Mouse (Mus musculus): ENCODE results near the gene Fam124a.

DNA sequence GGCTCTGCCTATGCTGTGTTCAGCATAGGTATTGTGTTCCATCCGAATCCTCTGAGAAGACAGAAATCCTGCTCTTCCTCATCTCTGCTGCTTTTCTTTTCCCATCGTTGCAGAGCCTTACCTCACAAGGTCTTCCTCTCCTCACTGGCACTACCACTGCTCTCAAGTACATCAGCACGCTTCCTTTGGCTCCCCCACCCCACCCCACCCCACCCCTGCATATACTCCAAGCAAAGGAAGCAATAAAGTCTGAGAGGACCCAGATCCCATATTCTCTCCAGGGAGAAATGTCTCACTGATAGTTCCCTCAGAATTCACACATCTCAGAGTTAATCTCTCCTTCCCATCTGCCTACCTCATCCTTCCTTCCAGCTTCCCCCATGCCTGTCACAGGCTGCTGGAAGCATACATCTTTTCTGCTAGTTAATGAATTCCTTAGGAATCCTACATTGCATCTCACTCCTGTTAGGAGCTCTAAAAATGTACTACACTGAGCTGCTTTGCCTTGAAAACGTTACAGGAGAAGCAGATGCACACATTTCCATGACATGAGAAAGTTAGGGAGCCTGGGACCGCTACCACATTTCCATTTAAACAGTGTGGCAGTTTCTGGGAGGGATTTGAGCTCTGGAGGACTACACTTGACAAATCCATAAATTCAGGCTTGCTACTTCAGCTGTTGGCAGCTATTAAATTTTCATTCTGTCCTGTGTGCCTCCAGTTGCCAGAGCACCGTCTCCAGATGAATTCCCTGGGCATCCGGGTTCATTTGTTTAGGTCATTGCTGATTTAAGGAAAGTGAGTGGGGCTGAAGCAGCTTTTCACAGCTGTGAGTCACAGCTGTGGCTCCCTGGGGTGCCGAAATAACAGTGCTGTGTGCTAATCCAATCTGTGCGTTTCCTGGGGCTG is 82.2 kb downstream of the Fam124a start:
- TF ChIP-seq ZC3H11A (IDR thresholded peaks at IDR 0.05; ENCODE audit: borderline replicate concordance, low read depth, low read length) (no peak), ZNF384 (IDR thresholded peaks at IDR 0.05; ENCODE audit: low read depth, low read length) (no peak)
